Mouse (Mus musculus): ENCODE results near the gene Gpx2. TPM values are rescaled to one million over a fixed set of nuclear protein-coding genes. Genes with fewer than 3 reads are reported as not detected.

Gene Gpx2
- total and polyA plus RNA-seq, 3 experiments, result not detected

DNA sequence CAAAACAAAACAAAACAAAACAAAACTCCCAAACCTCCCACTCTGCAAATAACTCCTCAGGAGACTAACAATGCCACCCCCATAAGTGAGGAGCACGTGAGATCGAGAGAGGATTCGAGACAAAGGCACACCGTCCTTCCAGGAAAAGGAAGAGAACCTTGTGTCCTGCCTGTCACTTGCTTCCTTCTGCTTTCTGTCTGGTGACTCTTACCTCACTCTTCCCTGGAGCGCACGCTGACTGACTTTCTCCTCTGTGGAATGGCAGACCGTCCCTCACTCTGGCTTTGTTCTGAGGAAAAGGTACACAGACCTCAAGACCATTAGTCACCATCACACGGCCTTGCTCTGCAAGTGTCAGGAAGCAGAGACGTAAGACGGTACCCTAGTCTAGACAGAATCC lies 18.2 kb upstream of the Gpx2 start:
- dilution Hi-C loops (cut with MboI; ENCODE audit: extremely low pct_ligation_motif_present, extremely low pct_unique_long_range_greater_than_20kb, low sequenced_read_pairs) (no loop called here), in situ Hi-C loops (cut with MboI; ENCODE audit: low pct_ligation_motif_present, low pct_unique_long_range_greater_than_20kb, low sequenced_read_pairs) (no loop called here)
- DNase-seq (ENCODE audit: extremely low read depth), result no peak
- no peaks in the 10 kb centered on the region for H3K36me3 ChIP-seq (replicated peaks in 1 of 2; ENCODE audit: control insufficient read depth in 1 of 2, insufficient read depth in 1 of 2, low read length in 1 of 2)
- no peak overlapping the region for H3K4me2 ChIP-seq (ENCODE audit: insufficient read depth, low read depth, poor library complexity, severe bottlenecking)
- no peaks in the 10 kb centered on the region for H3K79me2 ChIP-seq (replicated peaks; ENCODE audit: control insufficient read depth, extremely low read depth, insufficient read depth, poor library complexity, severe bottlenecking)
- peaks cover 17% of the 10 kb centered on the region for H3K27me3 ChIP-seq (replicated peaks)
- no peaks in the 10 kb centered on the region for H3K9me3 ChIP-seq (replicated peaks; ENCODE audit: low read length)
- no peak overlapping the region for H3K9ac ChIP-seq (ENCODE audit: insufficient read depth, low read depth)
- H3K4me1 ChIP-seq (ENCODE audit: control insufficient read depth in 1 of 2, insufficient read depth in 2 of 2), result peaks cover 4 to 5% of the 10 kb centered on the region in 2 experiments; a peak in 2 of 4 replicates
- H3K4me3 ChIP-seq (replicated peaks in 1 of 3; ENCODE audit: low read depth in 2 of 3, low read length in 2 of 3, poor library complexity in 1 of 3), result no peak overlapping the region
- no peak overlapping the region for H3K27ac ChIP-seq (ENCODE audit: insufficient read depth, low read depth)
- TF ChIP-seq ZKSCAN1 (IDR thresholded peaks at IDR 0.05; ENCODE audit: borderline replicate concordance, low read depth, low read length) (no peak), JUND (conservative IDR thresholded peaks at IDR 0.05; ENCODE audit: low read depth, low read length) (no peak), RAD21 (IDR thresholded peaks at IDR 0.05; ENCODE audit: low read depth, low read length) (no peak), IRF4 (IDR thresholded peaks at IDR 0.05; ENCODE audit: low read depth, low read length) (no peak), TCF12 (IDR thresholded peaks at IDR 0.05; ENCODE audit: low read depth, low read length) (no peak), MEF2A (IDR thresholded peaks at IDR 0.05; ENCODE audit: borderline replicate concordance, low read depth, low read length) (no peak), MAX (IDR thresholded peaks at IDR 0.05; ENCODE audit: low read length) (no peak), MAFK (IDR thresholded peaks at IDR 0.05; ENCODE audit: insufficient replicate concordance, low read length) (no peak), NRF1 (IDR thresholded peaks at IDR 0.05; ENCODE audit: low read depth, low read length) (no peak), SMC3 (IDR thresholded peaks at IDR 0.05; ENCODE audit: low read depth, low read length) (no peak), CHD2 (IDR thresholded peaks at IDR 0.05; ENCODE audit: low read length) (no peak), NELFE (IDR thresholded peaks at IDR 0.05; ENCODE audit: low read depth, low read length) (no peak), CHD1 (IDR thresholded peaks at IDR 0.05; ENCODE audit: low read depth, low read length) (no peak), POLR2A (IDR thresholded peaks at IDR 0.05; ENCODE audit: low read depth, low read length) (no peak), EP300 (IDR thresholded peaks at IDR 0.05; ENCODE audit: low read length) (no peak), ETS1 (conservative IDR thresholded peaks at IDR 0.05; ENCODE audit: low read depth, low read length) (no peak), MYC (IDR thresholded peaks at IDR 0.05; ENCODE audit: low read depth, low read length) (no peak)

DNA sequence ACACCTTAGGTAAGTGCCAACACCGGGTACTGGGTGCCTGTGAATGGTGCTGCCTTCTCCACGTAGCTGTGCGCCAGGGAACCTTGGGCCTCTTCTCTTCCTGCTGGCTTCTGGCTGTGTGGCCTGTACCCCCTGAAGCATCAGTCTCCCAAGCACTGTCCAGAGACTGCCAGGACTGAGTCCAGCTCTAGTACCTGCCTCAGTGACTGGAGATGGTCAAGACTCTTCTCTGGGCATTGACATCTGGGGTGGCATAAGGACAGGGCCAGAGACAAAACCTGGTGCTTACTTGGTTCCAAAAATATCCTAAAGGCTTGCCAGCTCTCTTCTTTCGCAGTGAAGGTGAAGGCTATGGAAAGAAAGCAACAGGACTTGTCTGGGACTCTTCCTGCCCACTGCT lies 15.7 kb upstream of the Gpx2 start:
- Histone ChIP-seq H3K36me3 (replicated peaks in 1 of 2; ENCODE audit: control insufficient read depth in 1 of 2, insufficient read depth in 1 of 2, low read length in 1 of 2) (no peaks in the 10 kb centered on the region), H3K27me3 (replicated peaks) (peaks cover 6% of the 10 kb centered on the region), H3K4me3 (replicated peaks in 1 of 3; ENCODE audit: low read depth in 2 of 3, low read length in 2 of 3, poor library complexity in 1 of 3) (no peak overlapping the region), H3K4me1 (ENCODE audit: control insufficient read depth in 1 of 2, insufficient read depth in 2 of 2) (peaks cover 2 to 20% of the 10 kb centered on the region in 2 experiments; a peak in 3 of 4 replicates), H3K4me2 (ENCODE audit: insufficient read depth, low read depth, poor library complexity, severe bottlenecking) (no peak overlapping the region), H3K9ac (ENCODE audit: insufficient read depth, low read depth) (no peak overlapping the region), H3K9me3 (replicated peaks; ENCODE audit: low read length) (no peaks in the 10 kb centered on the region), H3K79me2 (replicated peaks; ENCODE audit: control insufficient read depth, extremely low read depth, insufficient read depth, poor library complexity, severe bottlenecking) (no peaks in the 10 kb centered on the region), H3K27ac (ENCODE audit: insufficient read depth, low read depth) (no peak overlapping the region)
- in situ Hi-C loops (cut with MboI; ENCODE audit: low pct_ligation_motif_present, low pct_unique_long_range_greater_than_20kb, low sequenced_read_pairs) (no loop called here), dilution Hi-C loops (cut with MboI; ENCODE audit: extremely low pct_ligation_motif_present, extremely low pct_unique_long_range_greater_than_20kb, low sequenced_read_pairs) (no loop called here)
- DNase-seq (ENCODE audit: extremely low read depth), result no peak
- TF ChIP-seq ZKSCAN1 (IDR thresholded peaks at IDR 0.05; ENCODE audit: borderline replicate concordance, low read depth, low read length), result no peak
- no peak for TF ChIP-seq POLR2AphosphoS2 (IDR thresholded peaks at IDR 0.05; ENCODE audit: low read depth, low read length)
- no peak for TF ChIP-seq USF1 (IDR thresholded peaks at IDR 0.05; ENCODE audit: low read depth, low read length)
- no peak for TF ChIP-seq KAT2A (IDR thresholded peaks at IDR 0.05; ENCODE audit: insufficient replicate concordance, low read length)
- no peak for TF ChIP-seq ELF1 (IDR thresholded peaks at IDR 0.05; ENCODE audit: low read depth, low read length)
- TF ChIP-seq MAFK (IDR thresholded peaks at IDR 0.05; ENCODE audit: insufficient replicate concordance, low read length), result no peak
- no peak for TF ChIP-seq CTCF (conservative IDR thresholded peaks at IDR 0.05 in 1 of 2, IDR thresholded peaks at IDR 0.05 in 1 of 2; ENCODE audit: low read depth in 2 of 2, low read length in 2 of 2)
- TF ChIP-seq SMC3 (IDR thresholded peaks at IDR 0.05; ENCODE audit: low read depth, low read length), result no peak
- no peak for TF ChIP-seq EP300 (IDR thresholded peaks at IDR 0.05; ENCODE audit: low read length)
- TF ChIP-seq TCF12 (IDR thresholded peaks at IDR 0.05; ENCODE audit: low read depth, low read length), result no peak
- TF ChIP-seq JUND (conservative IDR thresholded peaks at IDR 0.05; ENCODE audit: low read depth, low read length), result no peak
- TF ChIP-seq TBP (conservative IDR thresholded peaks at IDR 0.05; ENCODE audit: low read depth, low read length), result no peak
- TF ChIP-seq ZC3H11A (IDR thresholded peaks at IDR 0.05; ENCODE audit: low read depth, low read length), result no peak
- no peak for TF ChIP-seq NELFE (IDR thresholded peaks at IDR 0.05; ENCODE audit: low read depth, low read length)
- no peak for TF ChIP-seq ETS1 (conservative IDR thresholded peaks at IDR 0.05; ENCODE audit: low read depth, low read length)
- no peak for TF ChIP-seq IRF4 (IDR thresholded peaks at IDR 0.05; ENCODE audit: low read depth, low read length)
- no peak for TF ChIP-seq MAZ (IDR thresholded peaks at IDR 0.05; ENCODE audit: low read depth, low read length)
- no peak for TF ChIP-seq ZNF384 (IDR thresholded peaks at IDR 0.05; ENCODE audit: low read depth, low read length)

Data from CH12.LX (cell line).